Mouse (Mus musculus): Measurements from ENCODE around the gene Mettl5. TPM values are rescaled to one million over a fixed set of nuclear protein-coding genes. Genes with fewer than 3 reads are reported as not detected.

The Mettl5 gene
- total and polyA plus RNA-seq, 2 experiments from 2014 or later, result 13.1 to 45.7 TPM

- Histone ChIP-seq H3K9me3 (replicated peaks; ENCODE audit: control insufficient read depth, low read length) (no peaks in the 10 kb centered on the region), H3K27me3 (ENCODE audit: control insufficient read depth, insufficient read depth, low read length) (no peaks in the 10 kb centered on the region), H3K4me2 (ENCODE audit: low read depth, low read length) (no peak overlapping the region), H3K4me1 (ENCODE audit: control insufficient read depth, insufficient read depth) (no peaks in the 10 kb centered on the region), H3K4me3 (ENCODE audit: low read depth, low read length) (no peak overlapping the region), H3K9ac (replicated peaks; ENCODE audit: low read depth, low read length) (no peak overlapping the region), H3K27ac (ENCODE audit: low read depth) (no peak overlapping the region), H3K36me3 (replicated peaks; ENCODE audit: control insufficient read depth, insufficient read depth, low read length) (no peaks in the 10 kb centered on the region)
- 30% methylated on average over 8 of the region's 8 CpGs for WGBS
- peak; percentile 20; the same call in 1 of the 2 replicates for TF ChIP-seq CTCF (IDR thresholded peaks at IDR 0.05; ENCODE audit: low read depth)
- TF ChIP-seq EP300 (IDR thresholded peaks at IDR 0.05; ENCODE audit: low read depth), result no peak
- no peak for ATAC-seq (ENCODE audit: insufficient read depth, low read depth)
- DNase-seq (ENCODE audit: low spot score), result peak; percentile 17
These were observed 29.0 kb downstream of the Mettl5 start for GRCm38 (mm10) chr2:69856392-69856791.

GRCm38 (mm10) chr2:69851427-69852058 is 33.9 kb downstream of the Mettl5 start:
- Histone ChIP-seq H3K27me3 (ENCODE audit: control insufficient read depth, insufficient read depth, low read length) (no peaks in the 10 kb centered on the region), H3K4me3 (ENCODE audit: low read depth, low read length) (no peak overlapping the region), H3K27ac (ENCODE audit: low read depth) (no peak overlapping the region), H3K9me3 (replicated peaks; ENCODE audit: control insufficient read depth, low read length) (no peaks in the 10 kb centered on the region), H3K4me1 (ENCODE audit: control insufficient read depth, insufficient read depth) (no peaks in the 10 kb centered on the region), H3K4me2 (ENCODE audit: low read depth, low read length) (no peak overlapping the region), H3K9ac (replicated peaks; ENCODE audit: low read depth, low read length) (no peak overlapping the region), H3K36me3 (replicated peaks; ENCODE audit: control insufficient read depth, insufficient read depth, low read length) (no peaks in the 10 kb centered on the region)
- TF ChIP-seq CTCF (IDR thresholded peaks at IDR 0.05; ENCODE audit: low read depth) (peak; percentile 41), EP300 (IDR thresholded peaks at IDR 0.05; ENCODE audit: low read depth) (no peak)
- ATAC-seq (ENCODE audit: insufficient read depth, low read depth), result no peak
- no peak for DNase-seq (ENCODE audit: low spot score)
- WGBS, result 79% methylated on average over 2 of the region's 2 CpGs

- H3K4me2 ChIP-seq (ENCODE audit: low read depth, low read length), result peak overlapping the region; percentile 13; the same call in 1 of the 2 replicates
- TF ChIP-seq CTCF (IDR thresholded peaks at IDR 0.05; ENCODE audit: low read depth) (no peak), EP300 (IDR thresholded peaks at IDR 0.05; ENCODE audit: low read depth) (no peak)
- no peak overlapping the region for H3K9ac ChIP-seq (replicated peaks; ENCODE audit: low read depth, low read length)
- DNase-seq (ENCODE audit: low spot score) (peak; percentile 65), ATAC-seq (ENCODE audit: insufficient read depth, low read depth) (peak; percentile 36)
- 49% methylated on average over 6 of the region's 6 CpGs for WGBS
- no peaks in the 10 kb centered on the region for H3K27me3 ChIP-seq (ENCODE audit: control insufficient read depth, insufficient read depth, low read length)
- H3K27ac ChIP-seq (ENCODE audit: low read depth), result peak overlapping the region; percentile 78
- no peaks in the 10 kb centered on the region for H3K36me3 ChIP-seq (replicated peaks; ENCODE audit: control insufficient read depth, insufficient read depth, low read length)
- H3K4me1 ChIP-seq (ENCODE audit: control insufficient read depth, insufficient read depth), result no peaks in the 10 kb centered on the region
- no peak overlapping the region for H3K4me3 ChIP-seq (ENCODE audit: low read depth, low read length)
- H3K9me3 ChIP-seq (replicated peaks; ENCODE audit: control insufficient read depth, low read length), result no peaks in the 10 kb centered on the region
These were observed 36.2 kb downstream of the Mettl5 start for GRCm38 (mm10) chr2:69849215-69849614.

GRCm38 (mm10) chr2:69840261-69840660 is 45.2 kb downstream of the Mettl5 start:
- no peak overlapping the region for H3K4me3 ChIP-seq (ENCODE audit: low read depth, low read length)
- H3K4me1 ChIP-seq (ENCODE audit: control insufficient read depth, insufficient read depth), result no peaks in the 10 kb centered on the region
- no peaks in the 10 kb centered on the region for H3K27me3 ChIP-seq (ENCODE audit: control insufficient read depth, insufficient read depth, low read length)
- DNase-seq (ENCODE audit: low spot score) (no peak), ATAC-seq (ENCODE audit: insufficient read depth, low read depth) (no peak)
- TF ChIP-seq EP300 (IDR thresholded peaks at IDR 0.05; ENCODE audit: low read depth) (no peak), CTCF (IDR thresholded peaks at IDR 0.05; ENCODE audit: low read depth) (no peak)
- H3K27ac ChIP-seq (ENCODE audit: low read depth), result no peak overlapping the region
- H3K36me3 ChIP-seq (replicated peaks; ENCODE audit: control insufficient read depth, insufficient read depth, low read length), result peaks cover 16% of the 10 kb centered on the region
- no peak overlapping the region for H3K9ac ChIP-seq (replicated peaks; ENCODE audit: low read depth, low read length)
- 39% methylated on average over 6 of the region's 6 CpGs for WGBS
- no peak overlapping the region for H3K4me2 ChIP-seq (ENCODE audit: low read depth, low read length)
- H3K9me3 ChIP-seq (replicated peaks; ENCODE audit: control insufficient read depth, low read length), result no peaks in the 10 kb centered on the region

GRCm38 (mm10) chr2:69838707-69839106 is 46.7 kb downstream of the Mettl5 start:
- H3K4me1 ChIP-seq (ENCODE audit: control insufficient read depth, insufficient read depth), result no peaks in the 10 kb centered on the region
- no peak overlapping the region for H3K27ac ChIP-seq (ENCODE audit: low read depth)
- no peak overlapping the region for H3K9ac ChIP-seq (replicated peaks; ENCODE audit: low read depth, low read length)
- ATAC-seq (ENCODE audit: insufficient read depth, low read depth), result no peak
- no peaks in the 10 kb centered on the region for H3K27me3 ChIP-seq (ENCODE audit: control insufficient read depth, insufficient read depth, low read length)
- no peak for DNase-seq (ENCODE audit: low spot score)
- no peak for TF ChIP-seq CTCF (IDR thresholded peaks at IDR 0.05; ENCODE audit: low read depth)
- no peak for TF ChIP-seq EP300 (IDR thresholded peaks at IDR 0.05; ENCODE audit: low read depth)
- H3K4me2 ChIP-seq (ENCODE audit: low read depth, low read length), result no peak overlapping the region
- H3K9me3 ChIP-seq (replicated peaks; ENCODE audit: control insufficient read depth, low read length), result no peaks in the 10 kb centered on the region
- H3K4me3 ChIP-seq (ENCODE audit: low read depth, low read length), result no peak overlapping the region
- peaks cover 31% of the 10 kb centered on the region for H3K36me3 ChIP-seq (replicated peaks; ENCODE audit: control insufficient read depth, insufficient read depth, low read length)

GRCm38 (mm10) chr2:69837996-69838395 is 47.4 kb downstream of the Mettl5 start:
- Histone ChIP-seq H3K9me3 (replicated peaks; ENCODE audit: control insufficient read depth, low read length) (no peaks in the 10 kb centered on the region), H3K4me2 (ENCODE audit: low read depth, low read length) (no peak overlapping the region), H3K36me3 (replicated peaks; ENCODE audit: control insufficient read depth, insufficient read depth, low read length) (peaks cover 38% of the 10 kb centered on the region), H3K27me3 (ENCODE audit: control insufficient read depth, insufficient read depth, low read length) (no peaks in the 10 kb centered on the region), H3K9ac (replicated peaks; ENCODE audit: low read depth, low read length) (no peak overlapping the region), H3K27ac (ENCODE audit: low read depth) (no peak overlapping the region), H3K4me3 (ENCODE audit: low read depth, low read length) (no peak overlapping the region), H3K4me1 (ENCODE audit: control insufficient read depth, insufficient read depth) (no peaks in the 10 kb centered on the region)
- TF ChIP-seq CTCF (IDR thresholded peaks at IDR 0.05; ENCODE audit: low read depth) (0 out of 2 replicates have a peak, but pooled peaks have one; percentile 3), EP300 (IDR thresholded peaks at IDR 0.05; ENCODE audit: low read depth) (no peak)
- no peak for ATAC-seq (ENCODE audit: insufficient read depth, low read depth)
- DNase-seq (ENCODE audit: low spot score), result no peak
- 43% methylated on average over 3 of the region's 3 CpGs for WGBS
